Mouse (Mus musculus) hindbrain, embryonic 10.5 days (tissue): ENCODE data around the gene Samhd1. TPM values are rescaled to one million over a fixed set of nuclear protein-coding genes. Genes with fewer than 3 reads are reported as not detected.

Experiments used
- DNase-seq: peaks from one replicate; pipeline ENCODE4 v3.0.0-alpha.2; 2017; ENCODE audit warnings: low spot score
- H3K27ac ChIP-seq: fragments of 300-500 bp; sonication (generic); 2 replicates; pipeline ENCODE4 v1.5.1; 2016; ENCODE audit warnings: mild to moderate bottlenecking, moderate library complexity
- H3K27me3 ChIP-seq: fragments of 300-500 bp; sonication (generic); 2 replicates; pipeline ENCODE4 v1.6.1; 2016; ENCODE audit warnings: mild to moderate bottlenecking; ENCODE audit not compliant: poor library complexity, insufficient read depth, severe bottlenecking
- H3K36me3 ChIP-seq: fragments of 300-500 bp; sonication (generic); 2 replicates; pipeline ENCODE4 v1.6.1; 2016; ENCODE audit warnings: mild to moderate bottlenecking, moderate library complexity
- H3K4me1 ChIP-seq: fragments of 300-500 bp; sonication (generic); replicated peaks from 2 replicates; pipeline ENCODE4 v1.6.1; 2016; ENCODE audit warnings: mild to moderate bottlenecking
- H3K4me3 ChIP-seq: fragments of 300-500 bp; sonication (generic); 2 replicates; pipeline ENCODE4 v1.5.1; 2016; ENCODE audit warnings: mild to moderate bottlenecking, moderate library complexity
- H3K9me3 ChIP-seq: fragments of 300-500 bp; sonication (generic); 2 replicates; pipeline ENCODE4 v1.6.1; 2016; ENCODE audit warnings: mild to moderate bottlenecking, moderate library complexity
- WGBS: fragments of 180-500 bp; shearing (Covaris S2); methylation state at CpG from one replicate; pipeline ENCODE4 v1.1.7; 2016; 5-methylcytosine and 5-hydroxymethylcytosine counted together
- polyA plus RNA-seq: library from polyadenylated mRNA; unstranded; fragments of >200 nt; fragmentation: Nextera tagmentation; extraction: Ambion mirVana; gene quantifications from 2 replicates; pipeline ENCODE4 v1.2.1, GENCODE M21; 2016

Samhd1 gene
- polyA plus RNA-seq, 1 experiment from 2014 or later = 18.8 TPM

- 78% methylated on average over 9 of the region's 9 CpGs for WGBS
- Histone ChIP-seq H3K4me1 (peaks cover 97% of the 10 kb centered on the region), H3K27me3 (no peaks in the 10 kb centered on the region), H3K27ac (0 out of 2 replicates have a peak overlapping the region, but pooled peaks have one; percentile 45), H3K4me3 (0 out of 2 replicates have a peak overlapping the region, but pooled peaks have one; percentile 13), H3K9me3 (no peaks in the 10 kb centered on the region), H3K36me3 (peaks cover 75% of the 10 kb centered on the region)
- DNase-seq = no peak
Observed at GRCm38 (mm10) chr2:157073378-157074052, 61.5 kb downstream of the Samhd1 start.

DNA sequence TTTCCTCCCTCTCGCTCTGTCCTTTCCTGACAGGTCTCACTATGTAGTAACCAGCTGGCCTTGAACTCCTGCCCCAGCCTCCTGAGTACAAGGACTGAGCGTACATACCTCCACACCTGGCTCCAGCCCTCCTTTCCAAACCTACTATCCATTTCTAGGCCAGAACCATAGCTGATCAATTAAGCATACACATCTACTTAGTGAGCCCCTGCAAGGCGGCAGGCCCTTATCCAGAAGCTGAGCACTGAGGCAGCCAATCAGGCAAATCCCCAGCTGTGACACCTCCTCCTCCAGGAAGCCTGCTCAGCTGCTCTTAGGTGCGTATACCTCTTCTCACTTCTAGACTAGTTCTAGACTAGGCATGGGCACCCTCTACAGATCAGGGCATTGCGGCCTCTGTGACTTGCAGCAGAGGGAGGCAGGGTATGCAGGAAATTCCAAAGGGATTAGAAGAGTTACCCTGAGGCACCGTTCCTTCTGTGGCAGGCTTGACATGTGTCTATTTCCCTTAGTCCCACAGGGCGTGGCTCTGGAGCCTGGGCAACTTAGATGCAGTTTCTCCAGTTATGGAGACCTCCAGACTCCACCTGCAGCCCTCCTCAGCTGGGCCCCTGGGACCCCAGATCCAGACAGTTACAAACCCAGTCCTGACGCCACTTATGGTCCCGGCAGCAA is 62.6 kb downstream of the Samhd1 start:
- H3K36me3 ChIP-seq = peaks cover 78% of the 10 kb centered on the region
- H3K27ac ChIP-seq = no peak overlapping the region
- no peak overlapping the region for H3K4me3 ChIP-seq
- H3K27me3 ChIP-seq = no peaks in the 10 kb centered on the region
- H3K4me1 ChIP-seq = peaks cover 90% of the 10 kb centered on the region
- WGBS = 82% methylated on average over 9 of the region's 9 CpGs
- H3K9me3 ChIP-seq = no peaks in the 10 kb centered on the region
- DNase-seq = no peak

GRCm38 (mm10) chr2:157071556-157071955 is 63.5 kb downstream of the Samhd1 start:
- Histone ChIP-seq H3K36me3 (peaks cover 76% of the 10 kb centered on the region), H3K4me3 (no peak overlapping the region), H3K27ac (peak overlapping the region; percentile 2; the same call in 1 of the 2 replicates), H3K4me1 (peaks cover 88% of the 10 kb centered on the region), H3K27me3 (no peaks in the 10 kb centered on the region), H3K9me3 (no peaks in the 10 kb centered on the region)
- WGBS = 80% methylated on average over 2 of the region's 2 CpGs
- no peak for DNase-seq

DNA sequence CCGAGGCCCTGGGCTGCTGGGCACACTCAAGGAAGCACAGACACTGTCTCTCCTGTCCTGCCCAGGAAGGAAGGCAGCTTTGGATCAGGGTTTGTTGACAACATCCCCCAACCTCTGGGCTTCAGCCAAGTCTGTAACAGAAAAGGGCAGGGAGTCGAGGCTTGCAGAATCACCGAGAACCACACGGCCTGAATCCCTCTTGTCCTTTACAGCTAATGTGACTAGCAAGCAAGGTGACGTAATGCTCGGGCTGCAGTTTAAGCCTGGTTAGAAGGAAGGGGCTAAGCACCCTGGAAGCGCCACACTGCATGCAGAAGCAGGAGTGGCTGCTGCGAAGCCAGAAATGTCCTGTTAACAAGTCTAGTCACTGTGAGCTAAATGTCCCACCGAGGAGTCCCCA is 64.7 kb downstream of the Samhd1 start:
- H3K9me3 ChIP-seq = no peaks in the 10 kb centered on the region
- H3K27me3 ChIP-seq = no peaks in the 10 kb centered on the region
- peak overlapping the region; percentile 9; the same call in 1 of the 2 replicates for H3K4me3 ChIP-seq
- H3K4me1 ChIP-seq = peaks cover 86% of the 10 kb centered on the region
- DNase-seq = no peak
- peaks cover 69% of the 10 kb centered on the region for H3K36me3 ChIP-seq
- H3K27ac ChIP-seq = peak overlapping the region; percentile 73
- WGBS = 72% methylated on average over 9 of the region's 9 CpGs

DNA sequence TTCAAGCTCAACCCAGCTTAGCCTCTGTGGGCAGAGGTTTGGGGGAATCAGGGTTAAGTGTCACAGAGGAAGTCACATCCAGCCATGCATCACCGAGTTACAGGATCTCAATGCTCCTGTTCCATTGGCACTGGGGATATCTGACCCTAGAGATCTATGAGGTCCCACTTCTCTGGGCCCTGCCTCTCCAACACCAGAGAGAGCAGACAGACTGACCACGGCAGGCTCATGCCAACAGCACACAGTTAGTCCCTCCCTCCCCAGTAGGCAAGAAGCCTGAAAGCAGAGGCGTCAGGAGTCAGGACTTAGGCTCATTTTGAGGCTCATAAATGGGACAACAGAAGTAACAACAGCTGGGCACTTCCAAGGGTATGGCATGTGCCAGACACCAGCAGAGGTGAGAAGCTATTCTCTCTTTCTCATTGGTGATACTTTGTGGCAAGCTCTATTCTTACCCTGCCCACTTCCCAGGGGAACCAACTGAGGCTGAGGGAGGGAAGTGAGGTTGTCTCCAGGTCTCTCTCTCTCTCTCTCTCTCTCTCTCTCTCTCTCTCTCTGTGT is 65.2 kb downstream of the Samhd1 start:
- 62% methylated on average over 3 of the region's 3 CpGs for WGBS
- H3K36me3 ChIP-seq = peaks cover 65% of the 10 kb centered on the region
- H3K4me1 ChIP-seq = peaks cover 86% of the 10 kb centered on the region
- peak overlapping the region; percentile 73 for H3K27ac ChIP-seq
- no peaks in the 10 kb centered on the region for H3K27me3 ChIP-seq
- no peak overlapping the region for H3K4me3 ChIP-seq
- no peak for DNase-seq
- no peaks in the 10 kb centered on the region for H3K9me3 ChIP-seq

- H3K36me3 ChIP-seq = peaks cover 67% of the 10 kb centered on the region
- peak overlapping the region; percentile 73 for H3K27ac ChIP-seq
- H3K9me3 ChIP-seq = no peaks in the 10 kb centered on the region
- peak; percentile 22 for DNase-seq
- WGBS = 63% methylated on average over 3 of the region's 3 CpGs
- H3K27me3 ChIP-seq = no peaks in the 10 kb centered on the region
- peaks cover 86% of the 10 kb centered on the region for H3K4me1 ChIP-seq
- no peak overlapping the region for H3K4me3 ChIP-seq
Observed at GRCm38 (mm10) chr2:157069355-157069735, 65.7 kb downstream of the Samhd1 start.

DNA sequence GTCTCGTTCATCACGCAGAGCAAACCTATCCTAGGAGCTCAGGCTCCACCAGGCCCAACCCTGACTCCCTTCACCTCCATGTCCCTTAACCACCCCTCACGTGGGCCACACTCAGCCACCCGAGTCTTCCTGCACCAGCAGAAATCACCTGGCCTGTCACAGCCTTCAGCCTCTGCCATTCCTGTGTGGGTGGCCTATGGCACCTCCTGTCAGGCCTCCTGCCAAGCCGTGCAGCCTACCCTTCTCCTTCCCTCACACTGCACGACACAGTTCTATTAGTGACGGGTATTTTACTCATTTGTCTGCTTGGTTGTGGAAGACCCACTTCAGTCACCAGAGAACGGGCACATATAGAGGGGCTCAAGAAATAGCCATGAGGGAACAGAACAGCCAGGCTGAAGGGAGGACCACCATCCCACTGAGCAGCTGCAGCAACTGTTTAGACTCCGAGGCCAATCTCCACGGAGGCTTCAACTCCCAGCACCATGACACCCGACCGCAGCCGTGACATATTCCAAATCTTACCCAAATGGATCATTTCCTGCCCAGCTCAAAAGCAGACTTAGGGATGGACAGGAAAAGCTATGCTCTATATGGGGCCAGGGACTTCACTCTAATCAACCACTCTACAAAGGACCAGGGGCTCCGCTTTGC is 66.2 kb downstream of the Samhd1 start:
- DNase-seq = no peak
- Histone ChIP-seq H3K4me3 (no peak overlapping the region), H3K27me3 (no peaks in the 10 kb centered on the region), H3K27ac (peak overlapping the region; percentile 73), H3K9me3 (no peaks in the 10 kb centered on the region), H3K4me1 (peaks cover 86% of the 10 kb centered on the region), H3K36me3 (peaks cover 67% of the 10 kb centered on the region)
- WGBS = 82% methylated on average over 14 of the region's 14 CpGs

DNA sequence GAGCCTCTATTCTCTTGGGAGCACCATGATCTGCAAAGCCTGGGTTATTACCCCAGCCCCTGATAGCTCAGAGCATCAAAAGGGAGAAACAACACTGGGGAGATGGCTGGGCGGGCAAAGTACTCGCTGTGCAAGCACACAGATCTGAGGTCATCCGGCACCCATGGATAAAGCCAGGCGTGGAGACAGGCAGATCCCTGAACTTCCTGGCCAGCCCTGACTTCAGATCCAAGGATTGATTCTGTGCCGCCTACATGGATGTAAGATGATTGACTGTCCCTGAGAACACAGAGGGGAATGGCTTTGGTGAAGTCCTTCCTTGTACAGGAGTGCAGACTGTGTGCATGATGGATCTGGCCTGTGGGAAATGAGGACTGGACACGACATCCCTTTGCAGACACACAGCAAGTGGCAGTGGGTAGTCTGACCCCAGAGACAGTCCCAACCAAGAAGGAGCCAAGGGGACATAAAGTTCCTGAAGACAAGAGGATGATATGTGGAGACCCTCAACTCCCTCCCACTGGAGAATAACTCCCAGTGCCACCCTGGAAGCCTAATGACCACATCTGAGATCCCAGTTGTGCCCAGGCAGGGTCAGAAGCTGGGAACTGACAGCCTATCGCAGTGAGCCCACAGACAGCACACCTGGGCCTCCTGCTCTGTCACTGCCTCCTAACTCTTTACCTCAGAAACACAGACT is 68.2 kb downstream of the Samhd1 start:
- Histone ChIP-seq H3K36me3 (peaks cover 57% of the 10 kb centered on the region), H3K4me1 (peaks cover 83% of the 10 kb centered on the region)

GRCm38 (mm10) chr2:157065879-157066226 is 69.2 kb downstream of the Samhd1 start:
- no peaks in the 10 kb centered on the region for H3K9me3 ChIP-seq
- DNase-seq = no peak
- H3K27me3 ChIP-seq = no peaks in the 10 kb centered on the region
- no peak overlapping the region for H3K4me3 ChIP-seq
- peaks cover 58% of the 10 kb centered on the region for H3K36me3 ChIP-seq
- peak overlapping the region; percentile 19; the same call in 1 of the 2 replicates for H3K27ac ChIP-seq
- WGBS = 77% methylated on average over 7 of the region's 7 CpGs
- H3K4me1 ChIP-seq = peaks cover 79% of the 10 kb centered on the region

More for the DNA sequence above, 68.2 kb downstream of the Samhd1 start:
- 0 out of 2 replicates have a peak overlapping the region, but pooled peaks have one; percentile 5 for H3K27ac ChIP-seq
- no peaks in the 10 kb centered on the region for H3K9me3 ChIP-seq
- H3K4me3 ChIP-seq = no peak overlapping the region
- WGBS = 88% methylated on average over 7 of the region's 7 CpGs
- H3K27me3 ChIP-seq = no peaks in the 10 kb centered on the region
- no peak for DNase-seq

- Histone ChIP-seq H3K4me1 (peaks cover 74% of the 10 kb centered on the region), H3K36me3 (peaks cover 58% of the 10 kb centered on the region)
- WGBS = 85% methylated on average over 14 of the region's 14 CpGs
Observed at GRCm38 (mm10) chr2:157064978-157065878, 69.8 kb downstream of the Samhd1 start.

DNA sequence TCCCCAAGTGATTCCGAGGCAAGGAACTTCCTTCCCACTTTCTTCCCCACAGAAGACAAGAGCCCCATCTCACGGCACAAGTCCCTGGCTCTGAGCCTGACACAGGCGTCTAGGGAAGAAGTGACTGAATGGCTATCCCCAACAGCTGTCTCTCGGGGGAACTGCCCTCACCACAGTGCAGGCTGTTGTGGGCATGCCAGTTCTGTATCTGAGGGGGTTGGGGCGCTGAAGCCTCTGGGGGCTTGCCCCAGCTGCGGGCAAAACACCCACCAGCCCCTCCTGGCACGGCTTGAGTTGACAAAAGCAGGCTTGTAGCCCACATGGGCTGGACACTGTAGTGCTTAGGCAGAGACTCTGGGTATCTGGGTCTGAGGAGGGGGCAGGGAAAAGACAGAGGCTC is 70.9 kb downstream of the Samhd1 start:
- peaks cover 58% of the 10 kb centered on the region for H3K36me3 ChIP-seq
- H3K27ac ChIP-seq = peak overlapping the region; percentile 69
- no peak for DNase-seq

More at GRCm38 (mm10) chr2:157064978-157065878, 69.8 kb downstream of the Samhd1 start:
- DNase-seq = no peak
- Histone ChIP-seq H3K4me3 (no peak overlapping the region), H3K9me3 (no peaks in the 10 kb centered on the region), H3K27ac (peak overlapping the region; percentile 69; the same call in 1 of the 2 replicates), H3K27me3 (no peaks in the 10 kb centered on the region)

More for the DNA sequence above, 70.9 kb downstream of the Samhd1 start:
- H3K27me3 ChIP-seq = no peaks in the 10 kb centered on the region
- no peak overlapping the region for H3K4me3 ChIP-seq
- no peaks in the 10 kb centered on the region for H3K9me3 ChIP-seq
- WGBS = 72% methylated on average over 7 of the region's 7 CpGs
- peaks cover 74% of the 10 kb centered on the region for H3K4me1 ChIP-seq
